Mouse (Mus musculus) embryo, embryonic 10.5 days (tissue): ENCODE results near the gene Astn1.

Experiments used
- DNase-seq: peaks from one replicate; pipeline ENCODE4 v3.0.0-alpha.2; 2015; ENCODE audit warnings: low spot score

Gene Astn1

GRCm38 (mm10) chr1:158516558-158516957 lies 154.5 kb downstream of the Astn1 start:
- DNase-seq, result no peak

- DNase-seq, result no peak
Observed at GRCm38 (mm10) chr1:158536195-158536594, 174.1 kb downstream of the Astn1 start.

- no peak for DNase-seq
Observed at GRCm38 (mm10) chr1:158536867-158537266, 174.8 kb downstream of the Astn1 start.

GRCm38 (mm10) chr1:158545095-158545494 lies 183.0 kb downstream of the Astn1 start:
- DNase-seq, result no peak

GRCm38 (mm10) chr1:158546513-158546912 lies 184.4 kb downstream of the Astn1 start:
- DNase-seq, result no peak

GRCm38 (mm10) chr1:158547592-158548211 lies 185.6 kb downstream of the Astn1 start:
- peak; percentile 26 for DNase-seq

- no peak for DNase-seq
Observed at GRCm38 (mm10) chr1:158548319-158548718, 186.2 kb downstream of the Astn1 start.

GRCm38 (mm10) chr1:158549616-158550015 lies 187.5 kb downstream of the Astn1 start:
- DNase-seq, result no peak

GRCm38 (mm10) chr1:158551951-158552350 lies 189.9 kb downstream of the Astn1 start:
- peak; percentile 52 for DNase-seq

- DNase-seq, result no peak
Observed at GRCm38 (mm10) chr1:158553341-158553740, 191.3 kb downstream of the Astn1 start.

GRCm38 (mm10) chr1:158554020-158554505 lies 192.0 kb downstream of the Astn1 start:
- DNase-seq, result peak; percentile 68

GRCm38 (mm10) chr1:158573168-158573567 lies 211.1 kb downstream of the Astn1 start:
- no peak for DNase-seq

GRCm38 (mm10) chr1:158573597-158573996 lies 211.5 kb downstream of the Astn1 start:
- no peak for DNase-seq

GRCm38 (mm10) chr1:158575997-158576396 lies 213.9 kb downstream of the Astn1 start:
- no peak for DNase-seq

GRCm38 (mm10) chr1:158581806-158582205 lies 219.7 kb downstream of the Astn1 start:
- DNase-seq, result no peak

- no peak for DNase-seq
Observed at GRCm38 (mm10) chr1:158588903-158589302, 226.8 kb downstream of the Astn1 start.

GRCm38 (mm10) chr1:158596726-158597448 lies 234.8 kb downstream of the Astn1 start:
- DNase-seq, result peak; percentile 71

GRCm38 (mm10) chr1:158597996-158598395 lies 235.9 kb downstream of the Astn1 start:
- DNase-seq, result no peak

GRCm38 (mm10) chr1:158599435-158599834 lies 237.4 kb downstream of the Astn1 start:
- no peak for DNase-seq

- no peak for DNase-seq
Observed at GRCm38 (mm10) chr1:158603056-158603455, 241.0 kb downstream of the Astn1 start.

GRCm38 (mm10) chr1:158604149-158604548 lies 242.1 kb downstream of the Astn1 start:
- no peak for DNase-seq

- no peak for DNase-seq
Observed at GRCm38 (mm10) chr1:158605597-158605996, 243.5 kb downstream of the Astn1 start.

- no peak for DNase-seq
Observed at GRCm38 (mm10) chr1:158606324-158606723, 244.3 kb downstream of the Astn1 start.
